Mouse (Mus musculus) heart, adult 18-20 months (tissue): Measurements from ENCODE around the gene Gpn2. TPM values are rescaled to one million over a fixed set of nuclear protein-coding genes. Genes with fewer than 3 reads are reported as not detected.
A peak's percentile ranks its signal among the peaks of the same experiment; 100 is the strongest.

Experiments
- DNase-seq, 2 experiments: peaks; one replicate each; pipeline ENCODE4 v3.0.0; 2021 to 2022; ENCODE audit warnings: mixed read lengths in 1 of 2
- total RNA-seq, 2 experiments: library from RNA; stranded (reverse); gene quantifications; 2 replicates each; pipeline ENCODE4 v1.2.3; 2021

The Gpn2 gene
- total RNA-seq, 2 experiments from 2014 or later, result 7.9 TPM

- peak; percentile 62 to 84 for DNase-seq
These were observed 8.4 kb downstream of the Gpn2 start for GRCm38 (mm10) chr4:133592570-133592969.

DNA sequence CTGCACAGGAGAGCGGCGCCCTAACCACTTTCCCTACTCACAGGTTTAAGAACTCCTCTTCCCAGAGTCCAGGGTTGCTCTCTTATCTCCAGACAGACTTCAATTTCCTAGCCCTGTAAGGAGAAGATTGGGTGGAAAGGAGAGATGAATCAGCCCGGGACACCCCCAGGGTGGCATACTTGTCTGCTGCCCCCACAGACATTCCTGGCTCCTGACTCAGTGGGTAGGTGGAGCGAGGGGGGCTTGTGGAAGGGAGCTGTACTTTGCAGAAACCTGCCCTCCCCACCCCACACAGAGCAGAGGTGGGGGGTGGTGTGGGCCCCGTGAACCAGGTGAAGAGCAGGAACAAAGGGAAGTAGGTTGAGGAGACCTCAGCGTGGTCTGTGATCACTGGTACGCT, 11.4 kb downstream of the Gpn2 start:
- DNase-seq, result no peak

DNA sequence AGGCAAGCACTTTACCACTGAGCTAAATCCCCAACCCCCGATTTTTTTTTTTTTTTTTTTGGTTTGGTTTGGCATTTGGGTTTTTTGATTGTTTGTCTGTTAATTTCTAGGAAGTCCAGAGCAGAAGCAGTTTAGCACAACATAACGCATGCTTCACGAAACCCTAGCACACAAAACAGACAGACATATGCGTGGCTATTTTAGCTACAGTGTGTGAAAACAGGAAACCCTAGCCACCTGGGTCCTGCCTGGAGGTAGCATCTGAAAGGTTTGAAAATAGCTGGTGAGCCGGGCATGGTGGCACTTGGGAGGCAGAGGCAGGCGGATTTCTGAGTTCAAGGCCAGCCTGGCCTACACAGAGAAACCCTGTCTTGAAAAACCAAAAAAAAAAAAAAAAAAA, 11.9 kb downstream of the Gpn2 start:
- DNase-seq, result no peak

DNA sequence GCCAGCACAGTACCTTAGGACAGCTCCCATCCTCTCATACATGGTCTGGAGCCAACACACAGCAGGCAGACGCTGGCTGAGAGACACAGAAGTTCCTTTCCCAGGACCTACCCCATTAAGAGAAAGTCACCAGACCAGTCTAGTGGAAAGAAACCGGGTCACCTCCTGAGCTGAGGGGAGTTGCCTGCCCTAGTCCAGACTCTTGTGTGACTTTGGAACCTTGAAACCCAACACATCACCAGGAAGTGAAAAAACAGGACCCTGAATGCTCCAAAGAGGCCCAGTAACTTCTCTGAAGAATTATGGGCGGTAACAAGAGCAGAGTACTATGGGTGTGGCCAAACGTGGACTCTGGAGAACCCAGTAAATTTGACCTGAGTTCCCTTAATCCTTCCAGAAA, 14.5 kb downstream of the Gpn2 start:
- DNase-seq, result no peak

DNA sequence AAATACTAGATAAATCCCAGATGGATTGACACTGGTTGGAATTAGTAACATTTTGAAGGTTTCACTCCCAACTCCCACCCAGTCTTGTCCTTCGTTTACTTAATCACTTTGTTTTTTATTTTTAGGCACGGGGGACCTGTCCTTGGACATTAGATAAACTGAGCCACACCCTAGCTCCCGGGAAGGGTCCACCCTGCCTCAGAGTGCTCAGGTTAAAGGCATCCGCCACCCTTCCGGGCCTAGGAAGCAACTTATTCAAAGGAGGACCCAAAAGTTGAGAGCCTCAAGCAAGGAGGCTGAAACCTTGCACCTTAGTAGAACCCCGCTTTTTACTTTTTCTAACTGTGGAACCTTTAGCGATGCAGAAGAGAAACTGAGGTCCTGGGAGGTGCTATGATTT, 15.0 kb downstream of the Gpn2 start:
- no peak for DNase-seq

DNA sequence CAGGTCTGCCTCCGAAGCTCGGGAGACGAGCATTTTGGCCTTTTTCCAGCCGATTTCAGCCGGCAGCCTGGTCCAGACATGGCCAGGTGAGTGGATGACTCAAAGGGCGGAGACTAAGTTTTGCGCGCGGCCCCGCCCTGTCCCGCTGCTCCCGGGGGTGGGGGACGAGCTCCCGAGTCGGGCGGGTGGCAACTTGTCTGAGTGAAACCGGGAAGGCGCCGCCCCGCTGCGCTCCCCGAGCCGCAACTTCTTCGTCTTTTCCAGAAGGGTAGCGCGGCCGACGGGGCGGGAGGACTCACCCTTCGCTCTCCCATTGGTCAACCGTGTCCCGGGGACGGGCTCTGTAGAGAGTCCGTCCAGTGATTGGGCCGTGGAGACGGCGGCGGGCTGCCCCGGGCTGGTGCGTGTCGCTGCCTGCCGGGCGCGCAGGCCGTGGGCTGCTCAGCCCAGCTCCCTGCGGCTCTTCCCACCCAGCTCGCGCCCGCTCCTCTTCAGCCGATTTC, 15.5 kb downstream of the Gpn2 start:
- DNase-seq, result peak; percentile 93 to 97

DNA sequence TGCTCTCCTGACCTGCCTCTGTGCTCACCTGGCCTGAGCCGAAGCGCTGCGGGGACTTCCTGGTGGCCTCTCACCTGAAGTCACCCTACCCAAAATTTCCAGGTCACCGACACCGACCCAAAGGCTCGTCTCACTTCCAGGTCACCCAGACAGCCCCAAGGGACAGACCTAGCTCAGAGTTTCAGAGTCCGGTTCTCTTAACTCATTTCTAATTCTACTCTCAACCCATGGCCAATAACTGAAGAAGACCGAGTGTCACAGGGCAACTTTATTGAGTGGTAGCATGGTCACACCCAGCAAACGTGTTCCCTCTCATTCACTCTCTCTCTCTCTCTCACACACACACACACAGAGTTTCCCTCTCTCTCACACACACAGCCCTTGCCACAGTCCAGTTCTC, 16.1 kb downstream of the Gpn2 start:
- no peak for DNase-seq

- peak in 1 of 2 experiments; percentile 48 for DNase-seq
These were observed 17.6 kb downstream of the Gpn2 start, which contains the start of gene Sfn for GRCm38 (mm10) chr4:133601721-133602218. Gene Sfn (minus strand): TSS chr4:133602168.

- no peak for DNase-seq
These were observed 18.9 kb downstream of the Gpn2 start for GRCm38 (mm10) chr4:133603056-133603455.

DNA sequence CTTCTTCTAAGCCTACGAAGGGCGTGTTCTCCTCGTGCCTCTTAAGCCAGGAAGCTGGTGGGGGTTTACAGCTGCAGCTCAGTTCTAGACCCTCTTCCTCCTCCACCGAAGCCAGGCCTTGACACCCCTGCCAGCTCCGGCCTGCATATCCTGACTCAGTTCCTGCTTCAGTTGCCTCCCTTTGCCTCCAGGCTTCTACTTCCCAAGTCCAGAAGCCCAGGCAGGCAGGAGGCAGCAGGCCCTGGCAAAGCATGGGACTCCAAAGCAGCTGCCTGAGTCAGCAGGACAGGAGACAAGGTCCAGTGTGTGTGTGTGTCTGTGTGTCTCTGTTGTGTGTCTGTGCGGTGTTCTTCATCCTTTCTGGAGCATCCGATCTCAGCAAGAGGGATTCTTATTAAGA, 20.0 kb downstream of the Gpn2 start:
- no peak for DNase-seq

- no peak for DNase-seq
These were observed 20.7 kb downstream of the Gpn2 start for GRCm38 (mm10) chr4:133604856-133605255.

- DNase-seq, result no peak
These were observed 21.2 kb downstream of the Gpn2 start for GRCm38 (mm10) chr4:133605330-133605729.

DNA sequence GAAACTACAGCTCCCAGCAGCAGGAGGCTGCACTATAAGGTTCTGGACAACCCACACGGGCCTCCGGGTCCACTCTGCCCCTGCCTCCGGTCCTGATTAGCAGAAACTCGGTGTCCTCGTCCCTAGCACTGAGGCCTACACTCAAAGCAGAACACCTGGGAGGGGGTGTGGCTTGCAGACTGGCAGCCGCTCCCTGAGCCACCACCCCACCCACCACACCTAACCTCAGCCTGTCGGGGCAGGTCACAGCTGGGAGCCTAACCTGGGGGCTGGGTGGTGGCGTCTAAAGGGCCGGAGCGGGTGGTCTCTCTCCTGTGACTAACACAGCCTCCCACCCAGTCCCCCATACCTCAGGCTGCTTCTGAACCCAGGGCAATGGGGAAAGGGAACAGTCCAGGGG, 23.1 kb downstream of the Gpn2 start:
- no peak for DNase-seq

DNA sequence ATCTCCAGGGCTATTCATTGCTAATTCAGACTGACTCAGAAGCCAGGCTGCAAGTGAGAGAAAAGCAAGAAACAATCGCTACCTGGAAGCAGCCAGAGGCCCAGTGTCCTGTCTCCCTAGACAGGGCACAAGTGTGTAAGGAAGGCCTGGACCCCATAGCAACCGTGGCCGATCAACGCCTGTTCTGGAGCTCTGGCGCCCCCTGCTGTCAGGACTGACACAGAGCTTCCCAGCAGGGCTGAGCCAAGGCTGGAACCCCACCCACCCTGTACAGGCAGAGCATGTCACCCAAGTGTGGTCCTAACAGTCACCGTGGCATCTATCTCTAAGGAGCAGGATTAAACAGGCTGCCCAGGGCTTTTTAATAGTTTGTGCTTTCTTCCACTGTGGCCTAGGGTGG, 25.6 kb downstream of the Gpn2 start:
- DNase-seq, result peak; percentile 82 to 92

GRCm38 (mm10) chr4:133611815-133612214, 27.7 kb downstream of the Gpn2 start:
- no peak for DNase-seq

DNA sequence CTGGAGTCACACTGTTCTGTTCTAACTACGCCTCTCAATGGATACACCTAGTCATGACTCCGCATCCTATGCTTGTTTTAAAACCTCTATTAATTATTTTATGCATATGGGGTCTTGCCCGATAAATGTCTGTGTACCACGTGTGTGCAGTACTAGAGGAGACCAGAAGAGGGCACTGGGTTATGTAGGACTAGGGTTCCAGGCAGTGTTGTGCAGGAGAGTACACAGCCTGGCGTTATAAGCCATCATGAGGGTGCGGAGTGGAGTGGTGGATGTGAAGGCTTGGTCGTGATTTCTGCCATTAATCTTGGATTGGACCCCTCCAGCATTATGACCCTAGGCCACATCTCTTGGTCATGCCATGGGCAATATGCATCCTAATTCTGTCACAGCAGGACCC, 28.3 kb downstream of the Gpn2 start:
- DNase-seq, result no peak

GRCm38 (mm10) chr4:133613026-133613425, 28.9 kb downstream of the Gpn2 start:
- no peak for DNase-seq

GRCm38 (mm10) chr4:133613867-133614266, 29.7 kb downstream of the Gpn2 start:
- no peak for DNase-seq

DNA sequence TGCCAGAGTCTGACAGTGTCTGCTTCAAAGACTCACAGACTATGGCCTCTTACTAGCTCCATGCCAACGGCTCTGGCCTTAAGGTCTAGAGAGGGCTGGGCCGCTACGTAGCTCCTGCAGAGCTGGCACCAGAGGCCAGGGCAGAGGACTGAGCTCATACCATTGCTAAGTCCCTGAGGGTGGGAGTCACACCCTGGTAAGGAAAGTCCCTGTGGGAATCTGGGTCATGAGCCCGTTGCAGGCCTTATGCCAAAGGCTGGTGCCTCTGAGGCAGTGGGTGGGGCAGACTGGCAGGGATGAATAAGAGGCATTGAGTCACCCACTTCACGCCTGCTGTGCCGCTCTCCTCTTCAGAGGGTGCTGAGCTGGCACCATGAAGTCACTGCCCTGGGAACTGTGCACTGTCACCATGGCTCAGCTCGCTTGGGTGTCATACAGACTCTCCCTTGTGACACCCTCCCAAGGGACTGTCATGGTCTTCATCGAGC, 30.2 kb downstream of the Gpn2 start:
- peak; percentile 37 to 58 for DNase-seq

DNA sequence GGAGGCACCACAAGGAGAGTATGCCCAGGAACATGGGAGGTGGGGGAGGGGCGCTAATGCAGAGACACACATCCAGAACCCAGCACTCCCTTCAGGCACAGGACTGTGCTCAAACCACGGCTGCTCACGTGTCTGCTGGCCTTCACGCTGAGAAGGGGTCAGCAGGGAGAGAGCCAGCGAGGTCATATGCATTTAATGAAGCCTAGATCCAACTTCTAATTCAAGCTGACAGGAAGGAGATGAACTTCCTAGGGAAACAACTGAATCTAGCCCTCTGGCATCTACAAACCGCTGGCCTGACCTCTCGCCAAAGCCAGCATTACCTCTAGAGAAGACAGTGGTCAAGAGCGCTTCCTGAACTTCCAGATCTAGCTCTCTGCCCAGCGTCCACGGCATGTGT, 31.3 kb downstream of the Gpn2 start:
- DNase-seq, result no peak

GRCm38 (mm10) chr4:133617936-133618335, 33.8 kb downstream of the Gpn2 start:
- DNase-seq, result no peak

DNA sequence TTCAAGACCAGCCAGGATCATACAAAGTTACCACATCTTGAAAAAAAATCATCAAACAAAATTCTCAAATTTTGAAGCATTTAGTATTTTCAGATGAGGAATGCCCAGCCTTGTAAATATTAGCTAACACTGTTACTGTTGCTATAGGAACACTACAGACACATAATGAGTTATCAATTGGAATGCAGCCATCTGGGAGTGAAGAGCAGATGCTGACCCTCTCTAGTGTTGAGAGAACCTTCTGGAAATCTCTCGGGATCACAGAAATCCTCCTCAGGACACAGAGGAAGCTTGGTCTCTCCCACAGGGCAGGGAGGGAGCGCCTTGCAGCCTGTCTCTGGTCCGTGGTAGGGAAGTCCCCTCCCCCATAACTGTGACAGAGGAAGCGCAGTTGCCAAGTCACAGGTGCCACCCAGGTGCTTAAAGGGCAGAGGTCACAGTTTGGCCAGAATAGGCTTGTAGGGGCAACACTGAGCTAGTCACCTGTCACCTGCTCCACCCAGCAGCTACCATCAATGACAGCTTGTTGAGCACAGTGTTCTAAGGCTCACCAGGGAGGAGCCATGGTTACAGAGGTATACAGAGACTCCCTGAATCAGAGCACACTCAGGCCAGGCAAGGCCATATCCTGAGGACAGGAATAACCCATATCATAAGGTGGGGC, 35.4 kb downstream of the Gpn2 start:
- DNase-seq, result no peak

GRCm38 (mm10) chr4:133620668-133621067, 36.5 kb downstream of the Gpn2 start:
- DNase-seq, result no peak

DNA sequence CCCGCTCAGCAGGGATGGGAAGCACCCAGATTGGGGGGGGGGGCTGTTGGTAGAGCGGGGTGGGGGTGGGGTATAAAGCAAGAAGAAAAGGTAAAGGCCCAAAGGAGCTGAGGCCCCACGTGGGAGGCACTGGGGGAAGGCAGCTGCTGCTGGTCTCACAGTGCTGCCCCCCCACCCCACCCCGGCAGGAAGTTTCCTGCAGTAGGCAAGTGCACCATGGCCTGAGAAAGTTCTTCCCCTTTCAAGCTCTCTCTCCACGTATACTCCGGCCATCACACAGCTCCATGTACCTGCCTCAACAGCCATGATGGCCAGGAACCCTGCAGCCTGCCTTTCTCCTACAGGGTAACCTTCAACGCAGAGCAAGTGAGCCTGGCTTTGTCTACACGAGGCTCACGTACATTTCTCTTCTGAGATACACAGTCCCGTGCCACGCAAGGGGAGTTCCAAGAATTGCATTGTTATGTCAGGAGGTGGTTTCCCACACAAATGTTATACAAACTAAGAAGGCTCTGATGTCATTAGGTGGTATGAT, 38.1 kb downstream of the Gpn2 start:
- DNase-seq, result no peak
